Mouse (Mus musculus) embryonic stem cell, embryonic (primary cell): Measurements from ENCODE around the gene Smug1.

Experiments
- CTCF ChIA-PET, 4 experiments: fragments of 300-600 bp in 2 of 4; fragments of 350-600 bp in 2 of 4; sonication (Branson Sonifier 250); formaldehyde crosslinking; loops; one replicate each; lab custom pipeline; 2022; ENCODE audit warnings: inconsistent platforms in 2 of 4; lab: Charles Lee
- POLR2A ChIA-PET, 4 experiments: fragments of 300-600 bp in 2 of 4; fragments of 350-600 bp in 2 of 4; sonication (Branson Sonifier 250); formaldehyde crosslinking; loops; one replicate each; lab custom pipeline; 2022; ENCODE audit warnings: antibody characterized with exemption in 4 of 4, inconsistent platforms in 1 of 4; lab: Charles Lee

Smug1 gene

GRCm38 (mm10) chr15:103183651-103184610 is 17.0 kb upstream of the Smug1 start:
- ChIA-PET POLR2A (interaction anchor here in 3 of 4 experiments (0.6 to 9.3 kb wide), 36 partner anchors 9 to 263 kb away, joined by 3 to 60 read pairs (median 4); partner anchors contain the start of genes Cbx5 (in 2 of the 3), Copz1 (in 2 of the 3), Hnrnpa1 (in 1 of the 3) and Hoxc10 (in 1 of the 3)), CTCF (interaction anchor here (0.5 to 14.1 kb wide), 80 partner anchors 8 to 824 kb away, joined by 3 to 250 read pairs (median 5); partner anchors contain the start of genes Hoxc10 (in 3 of the 4), Hoxc5 (in 3 of the 4), Copz1 (in 2 of the 4) and Calcoco1 (in 1 of the 4))

GRCm38 (mm10) chr15:103183135-103183534 is 16.2 kb upstream of the Smug1 start:
- CTCF ChIA-PET = interaction anchor here (0.5 to 14.1 kb wide), 87 partner anchors 9 to 512 kb away, joined by 3 to 250 read pairs (median 4); partner anchors contain the start of genes Hoxc10 (in 3 of the 4), Hoxc5 (in 3 of the 4), Copz1 (in 2 of the 4) and Calcoco1 (in 1 of the 4)
- POLR2A ChIA-PET = interaction anchor here (0.6 to 9.3 kb wide), 36 partner anchors 9 to 263 kb away, joined by 3 to 60 read pairs (median 4); partner anchors contain the start of genes Cbx5 (in 2 of the 4), Copz1 (in 2 of the 4), Hnrnpa1 (in 1 of the 4) and Hoxc10 (in 1 of the 4)

- POLR2A ChIA-PET = interaction anchor here in 3 of 4 experiments (0.5 to 9.3 kb wide), 17 partner anchors 8 to 262 kb away, joined by 3 to 60 read pairs (median 4); partner anchors contain the start of genes Cbx5 (in 1 of the 3), Copz1 (in 1 of the 3), Hnrnpa1 (in 1 of the 3) and Hoxc10 (in 1 of the 3)
- CTCF ChIA-PET = interaction anchor here (0.5 to 14.1 kb wide), 65 partner anchors 9 to 796 kb away, joined by 3 to 250 read pairs (median 5); partner anchors contain the start of genes Hoxc10 (in 3 of the 4), Hoxc5 (in 3 of the 4), Copz1 (in 1 of the 4) and Gpr84 (in 1 of the 4)
These were observed 15.4 kb upstream of the Smug1 start for GRCm38 (mm10) chr15:103182166-103182790.

- CTCF ChIA-PET = interaction anchor here (0.5 to 14.1 kb wide), 12 partner anchors 10 to 419 kb away, joined by 3 to 250 read pairs (median 16); partner anchors contain the start of genes Hoxc10 (in 2 of the 4), Hoxc5 (in 2 of the 4) and Gpr84 (in 1 of the 4)
- POLR2A ChIA-PET = interaction anchor here in 1 of 4 experiments (0.5 to 1.1 kb wide), 2 partner anchors 59 to 231 kb away, joined by 4 to 5 read pairs; partner anchors contain the start of genes Cbx5 and Hnrnpa1
These were observed 13.5 kb upstream of the Smug1 start for GRCm38 (mm10) chr15:103180406-103180805.

GRCm38 (mm10) chr15:103178767-103179166 is 11.9 kb upstream of the Smug1 start:
- CTCF ChIA-PET = interaction anchor here (0.5 to 14.1 kb wide), 67 partner anchors 8 to 485 kb away, joined by 3 to 250 read pairs (median 10); partner anchors contain the start of genes Hoxc10 (in 3 of the 4), Hoxc5 (in 3 of the 4), Hoxc8 (in 2 of the 4) and Copz1 (in 1 of the 4)
- POLR2A ChIA-PET = interaction anchor here in 3 of 4 experiments (0.6 to 3.2 kb wide), 19 partner anchors 9 to 422 kb away, joined by 3 to 15 read pairs (median 3); partner anchors contain the start of genes Cbx5 (in 2 of the 3), Hnrnpa1 (in 1 of the 3) and Hoxc8 (in 1 of the 3)

- ChIA-PET POLR2A (interaction anchor here (0.6 to 3.2 kb wide), 35 partner anchors 8 to 330 kb away, joined by 3 to 15 read pairs (median 4); partner anchors contain the start of genes Cbx5 (in 2 of the 4), Hoxc10 (in 2 of the 4), Hoxc5 (in 2 of the 4) and Copz1 (in 1 of the 4)), CTCF (interaction anchor here (0.5 to 14.1 kb wide), 134 partner anchors 7 to 718 kb away, joined by 3 to 250 read pairs (median 6); partner anchors contain the start of genes Hoxc8 (in 4 of the 4), Hoxc10 (in 3 of the 4), Hoxc5 (in 3 of the 4) and Gpr84 (in 2 of the 4))
These were observed 11.2 kb upstream of the Smug1 start for GRCm38 (mm10) chr15:103178137-103178536.

GRCm38 (mm10) chr15:103177611-103178041 is 10.7 kb upstream of the Smug1 start:
- ChIA-PET CTCF (interaction anchor here (0.5 to 14.1 kb wide), 189 partner anchors 8 to 718 kb away, joined by 3 to 250 read pairs (median 5); partner anchors contain the start of genes Hoxc10 (in 4 of the 4), Hoxc8 (in 4 of the 4), Gpr84 (in 3 of the 4) and Hoxc5 (in 3 of the 4)), POLR2A (interaction anchor here (0.5 to 3.2 kb wide), 55 partner anchors 8 to 1942 kb away, joined by 3 to 15 read pairs (median 4); partner anchors contain the start of genes Hoxc10 (in 3 of the 4), Hoxc5 (in 2 of the 4), Cbx5 (in 1 of the 4) and Copz1 (in 1 of the 4))

GRCm38 (mm10) chr15:103176874-103177421 is 10.1 kb upstream of the Smug1 start:
- CTCF ChIA-PET = interaction anchor here (0.5 to 14.1 kb wide), 167 partner anchors 8 to 717 kb away, joined by 3 to 250 read pairs (median 5); partner anchors contain the start of genes Hoxc10 (in 4 of the 4), Hoxc8 (in 4 of the 4), Hoxc5 (in 3 of the 4) and Gpr84 (in 2 of the 4)
- POLR2A ChIA-PET = interaction anchor here (0.5 to 3.2 kb wide), 47 partner anchors 8 to 1942 kb away, joined by 3 to 15 read pairs (median 4); partner anchors contain the start of genes Hoxc10 (in 3 of the 4), Hoxc5 (in 2 of the 4), Cbx5 (in 1 of the 4) and Copz1 (in 1 of the 4)

- POLR2A ChIA-PET = interaction anchor here in 1 of 4 experiments (0.6 to 2.2 kb wide), 8 partner anchors 8 to 238 kb away, joined by 3 to 6 read pairs (median 3); partner anchors contain the start of gene Hoxc6
- CTCF ChIA-PET = interaction anchor here (0.5 to 6.1 kb wide), 39 partner anchors 10 to 241 kb away, joined by 3 to 57 read pairs (median 4); partner anchors contain the start of genes Hoxc10 (in 2 of the 4), Hoxc5 (in 2 of the 4), Hoxc8 (in 2 of the 4) and Hoxc6 (in 1 of the 4)
These were observed 6.4 kb upstream of the Smug1 start for GRCm38 (mm10) chr15:103173251-103173650.

GRCm38 (mm10) chr15:103172537-103172936 is 5.6 kb upstream of the Smug1 start:
- POLR2A ChIA-PET = interaction anchor here in 3 of 4 experiments (0.6 to 3.2 kb wide), 22 partner anchors 9 to 435 kb away, joined by 3 to 13 read pairs (median 3); partner anchors contain the start of genes Cbx5 (in 1 of the 3), Hnrnpa1 (in 1 of the 3) and Hoxc6 (in 1 of the 3)
- CTCF ChIA-PET = interaction anchor here (0.5 to 6.1 kb wide), 59 partner anchors 10 to 475 kb away, joined by 3 to 57 read pairs (median 4); partner anchors contain the start of genes Hoxc10 (in 2 of the 4), Hoxc5 (in 2 of the 4), Hoxc8 (in 2 of the 4) and Hoxc13 (in 1 of the 4)

GRCm38 (mm10) chr15:103171276-103171675 is 4.4 kb upstream of the Smug1 start:
- CTCF ChIA-PET = interaction anchor here (0.5 to 6.1 kb wide), 37 partner anchors 8 to 923 kb away, joined by 3 to 57 read pairs (median 5); partner anchors contain the start of genes Hoxc10 (in 2 of the 4), Hoxc5 (in 2 of the 4) and Zfp385a (in 1 of the 4)
- POLR2A ChIA-PET = interaction anchor here (0.6 to 3.2 kb wide), 26 partner anchors 8 to 653 kb away, joined by 3 to 13 read pairs (median 4); partner anchors contain the start of genes Hoxc10 (in 2 of the 4), Hoxc5 (in 2 of the 4), Copz1 (in 1 of the 4) and Tarbp2 (in 1 of the 4)

GRCm38 (mm10) chr15:103170316-103170679 is 3.4 kb upstream of the Smug1 start:
- POLR2A ChIA-PET = interaction anchor here (0.6 to 3.2 kb wide), 25 partner anchors 9 to 239 kb away, joined by 3 to 10 read pairs (median 3); partner anchors contain the start of genes Hoxc5 (in 3 of the 4), Copz1 (in 2 of the 4) and Hoxc10 (in 2 of the 4)
- CTCF ChIA-PET = interaction anchor here (0.6 to 6.1 kb wide), 25 partner anchors 10 to 427 kb away, joined by 3 to 57 read pairs (median 4); partner anchors contain the start of genes Hoxc10 (in 2 of the 4), Hoxc5 (in 1 of the 4) and Zfp385a (in 1 of the 4)

GRCm38 (mm10) chr15:103169612-103170315 is 2.9 kb upstream of the Smug1 start:
- POLR2A ChIA-PET = interaction anchor here (0.7 to 3.2 kb wide), 15 partner anchors 10 to 238 kb away, joined by 3 to 10 read pairs (median 3); partner anchors contain the start of genes Hoxc5 (in 2 of the 4), Copz1 (in 1 of the 4) and Hoxc10 (in 1 of the 4)
- CTCF ChIA-PET = interaction anchor here (0.5 to 6.1 kb wide), 18 partner anchors 9 to 427 kb away, joined by 3 to 57 read pairs (median 4); partner anchors contain the start of genes Hoxc10 (in 2 of the 4), Hoxc5 (in 1 of the 4) and Zfp385a (in 1 of the 4)
